Mouse (Mus musculus) C2C12 (cell line): ENCODE measurements around the gene Ccl1.

Experiments used
- CTCF ChIP-seq: IDR thresholded peaks from one replicate; pipeline ENCODE4 v1.5.1; 2011; ENCODE audit not compliant: control insufficient read depth, insufficient read depth, insufficient read length
- MYOG ChIP-seq: IDR thresholded peaks from one replicate; pipeline ENCODE4 v1.6.1; 2011; ENCODE audit not compliant: control insufficient read depth, insufficient read length; ENCODE audit errors: extremely low read depth

- TF ChIP-seq CTCF (peak; percentile 59), MYOG (no peak)
These were observed 127.8 kb downstream of the Ccl1 start for GRCm38 (mm10) chr11:82177711-82178110.
